Mouse (Mus musculus) intestine, embryonic 15.5 days (tissue): ENCODE data around the gene C130026I21Rik. TPM values are rescaled to one million over a fixed set of nuclear protein-coding genes. Genes with fewer than 3 reads are reported as not detected.
"Not testable (repeated sequence)": the region's sequence is repeated elsewhere in the genome, so short reads cannot be mapped to it uniquely, and the experiment has no call there.

Experiments used
- ATAC-seq: fragments of 200-750 bp; cut with Nextera tagmentation; 2 replicates; pipeline ENCODE4 v1.8.0; 2017; ENCODE audit warnings: moderate TSS enrichment, moderate library complexity
- H3K27ac ChIP-seq: fragments of 300-500 bp; sonication (generic); 2 replicates; pipeline ENCODE4 v1.5.1; 2015; ENCODE audit warnings: mild to moderate bottlenecking, inconsistent platforms
- H3K27me3 ChIP-seq: fragments of 300-500 bp; sonication (generic); replicated peaks from 2 replicates; pipeline ENCODE4 v1.6.1; 2015; ENCODE audit warnings: inconsistent platforms
- H3K36me3 ChIP-seq: fragments of 300-500 bp; sonication (generic); 2 replicates; pipeline ENCODE4 v1.6.1; 2015; ENCODE audit warnings: inconsistent platforms
- H3K4me1 ChIP-seq: fragments of 300-500 bp; sonication (generic); replicated peaks from 2 replicates; pipeline ENCODE4 v1.6.1; 2015; ENCODE audit warnings: inconsistent platforms
- H3K4me2 ChIP-seq: fragments of 300-500 bp; sonication (generic); replicated peaks from 2 replicates; pipeline ENCODE4 v1.6.1; 2015; ENCODE audit warnings: mild to moderate bottlenecking, inconsistent platforms
- H3K4me3 ChIP-seq: fragments of 300-500 bp; sonication (generic); replicated peaks from 2 replicates; pipeline ENCODE4 v1.5.1; 2015; ENCODE audit warnings: inconsistent platforms
- H3K9ac ChIP-seq: fragments of 300-500 bp; sonication (generic); 2 replicates; pipeline ENCODE4 v1.6.1; 2015; ENCODE audit warnings: inconsistent platforms
- H3K9me3 ChIP-seq: fragments of 300-500 bp; sonication (generic); 2 replicates; pipeline ENCODE4 v1.6.1; 2016; ENCODE audit warnings: inconsistent platforms
- WGBS: fragments of 180-500 bp; shearing (Covaris S2); methylation state at CpG from one replicate; pipeline ENCODE4 v1.1.7; 2015; 5-methylcytosine and 5-hydroxymethylcytosine counted together
- polyA plus RNA-seq: library from polyadenylated mRNA; unstranded; fragments of >200 nt; fragmentation: Nextera tagmentation; extraction: Ambion mirVana; gene quantifications from 2 replicates; pipeline ENCODE4 v1.2.1, GENCODE M21; 2015

The C130026I21Rik gene
- polyA plus RNA-seq, 1 experiment from 2014 or later = 0.82 TPM

DNA sequence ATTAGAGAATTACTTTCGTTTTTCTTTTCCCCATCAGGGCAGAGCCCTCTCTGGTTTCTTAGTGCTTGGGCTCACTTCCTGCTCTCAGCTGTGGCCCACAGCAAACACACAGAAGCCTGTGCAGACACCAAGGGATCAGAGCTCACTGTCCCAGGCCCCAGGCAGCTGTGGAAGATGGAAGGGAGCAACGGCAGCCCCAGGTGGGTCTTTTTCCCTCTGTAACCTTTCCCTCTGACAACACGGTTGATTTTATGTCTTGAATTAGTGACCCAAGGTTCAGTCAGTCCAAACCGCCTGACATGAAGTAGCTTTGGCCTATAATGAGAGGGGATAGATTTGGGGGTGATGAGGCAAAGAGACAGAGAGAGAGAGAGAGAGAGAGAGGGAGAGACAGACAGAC lies 70.8 kb downstream of the C130026I21Rik start:
- WGBS = 93% methylated on average over 3 of the region's 4 CpGs
- H3K4me1 ChIP-seq = not testable (repeated sequence)

DNA sequence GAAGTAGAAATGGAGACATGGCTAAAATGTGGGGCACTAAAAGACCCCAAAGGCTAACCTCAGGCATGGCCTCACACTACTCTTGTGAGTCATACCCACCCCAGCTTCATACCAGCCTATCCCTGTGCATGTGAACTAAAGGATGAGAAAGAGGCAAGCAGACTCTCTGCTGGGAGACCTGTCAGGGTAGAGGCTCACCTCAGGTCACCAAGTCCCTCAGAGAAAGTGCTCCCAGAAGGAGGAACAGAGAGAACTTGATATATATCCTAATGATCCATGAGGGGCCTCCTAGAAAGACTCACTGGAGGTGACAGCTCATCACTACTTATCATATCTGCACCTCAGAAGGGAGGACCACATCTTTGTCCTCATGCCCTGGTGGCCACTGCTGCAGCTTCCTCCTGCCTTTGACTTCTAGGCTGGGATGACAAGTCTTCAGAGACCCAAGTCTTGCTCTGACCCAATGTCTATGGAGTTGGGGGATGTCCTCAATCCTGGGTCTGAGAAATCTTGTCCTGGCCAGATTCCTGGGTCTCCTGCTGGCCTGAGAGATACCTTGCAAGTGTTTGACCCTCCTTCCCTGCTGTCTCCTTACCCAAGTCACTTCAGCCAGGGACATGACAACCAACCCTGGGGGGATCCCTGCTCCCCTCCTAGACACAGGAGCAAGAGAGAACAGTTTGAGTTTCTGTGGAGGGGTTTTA lies 71.6 kb downstream of the C130026I21Rik start:
- not testable (repeated sequence) for H3K4me2 ChIP-seq, H3K4me3 ChIP-seq, H3K36me3 ChIP-seq, H3K27ac ChIP-seq, H3K9ac ChIP-seq, H3K9me3 ChIP-seq, ATAC-seq, H3K4me1 ChIP-seq, H3K27me3 ChIP-seq

More for the DNA sequence above, 70.8 kb downstream of the C130026I21Rik start:
- ATAC-seq, H3K9ac ChIP-seq, H3K27me3 ChIP-seq, H3K4me3 ChIP-seq, H3K4me2 ChIP-seq, H3K9me3 ChIP-seq, H3K27ac ChIP-seq, H3K36me3 ChIP-seq: not testable (repeated sequence)

DNA sequence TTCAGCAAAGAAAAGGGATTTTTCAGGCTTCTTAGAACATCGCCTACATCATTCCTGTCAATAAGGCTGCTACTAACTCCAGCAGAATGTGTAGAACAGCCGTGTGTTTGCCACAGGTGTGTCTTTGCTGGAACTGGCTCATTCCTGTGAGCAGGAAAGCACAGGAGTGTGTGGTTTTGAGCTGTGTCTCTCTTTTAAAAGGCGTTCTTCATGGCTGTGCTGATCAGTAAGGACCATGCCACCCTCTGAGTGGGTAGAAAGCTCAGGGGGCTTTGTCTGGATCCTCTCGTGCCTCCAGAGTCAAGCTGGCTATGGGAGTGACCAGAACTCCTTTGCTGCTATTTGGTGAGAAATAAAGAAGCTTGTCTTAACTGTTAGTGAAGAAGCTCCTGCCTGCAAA lies 73.6 kb downstream of the C130026I21Rik start:
- not testable (repeated sequence) for H3K4me3 ChIP-seq, H3K4me1 ChIP-seq, H3K9ac ChIP-seq, ATAC-seq, H3K27ac ChIP-seq, H3K4me2 ChIP-seq, H3K36me3 ChIP-seq, H3K9me3 ChIP-seq, H3K27me3 ChIP-seq
- WGBS = 65% methylated on average over 4 of the region's 4 CpGs

DNA sequence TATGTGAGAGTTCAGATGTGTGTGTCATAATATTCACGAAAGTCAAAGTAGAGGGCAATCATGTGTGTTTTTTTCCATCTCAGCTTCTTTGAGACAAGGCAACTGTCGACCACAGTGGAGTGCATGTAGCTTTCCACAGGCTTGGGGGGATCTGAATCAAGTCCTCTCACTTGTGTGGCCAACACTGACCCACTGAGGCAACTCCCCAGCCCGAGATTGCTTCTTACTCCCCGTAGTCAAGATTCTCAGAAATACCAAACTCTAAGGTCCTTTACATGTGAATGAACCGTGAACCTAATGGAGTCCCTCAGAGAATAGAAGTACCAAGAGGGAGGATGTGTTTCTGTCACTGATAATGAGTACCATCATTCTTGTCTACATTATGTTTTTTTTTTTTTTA lies 76.6 kb downstream of the C130026I21Rik start:
- H3K4me3 ChIP-seq, ATAC-seq, H3K4me2 ChIP-seq, H3K36me3 ChIP-seq, H3K4me1 ChIP-seq, H3K27me3 ChIP-seq, H3K9ac ChIP-seq, H3K27ac ChIP-seq, H3K9me3 ChIP-seq: not testable (repeated sequence)
- 74% methylated on average over 5 of the region's 5 CpGs for WGBS

DNA sequence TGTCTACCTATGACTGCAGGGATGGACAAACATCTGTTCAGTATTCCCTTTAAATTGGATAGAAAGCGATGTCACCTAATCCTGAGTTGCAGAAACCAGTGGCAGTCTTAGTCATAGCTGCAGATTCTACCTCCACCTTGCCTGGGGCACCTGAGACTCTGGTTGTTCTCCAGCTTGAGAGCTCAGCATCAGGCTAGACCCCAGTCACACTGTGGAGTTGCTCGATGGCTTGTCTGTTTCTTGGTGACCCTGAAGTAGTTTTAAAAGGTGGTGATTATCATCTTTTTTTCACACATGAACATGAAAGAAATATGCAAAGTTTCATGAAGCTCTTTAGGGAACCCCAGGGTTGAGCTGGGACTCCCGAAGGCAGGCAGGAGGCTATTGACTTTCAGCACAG lies 88.4 kb downstream of the C130026I21Rik start:
- not testable (repeated sequence) for H3K36me3 ChIP-seq, H3K4me1 ChIP-seq, H3K4me2 ChIP-seq, ATAC-seq, H3K27ac ChIP-seq, H3K27me3 ChIP-seq, H3K4me3 ChIP-seq, H3K9ac ChIP-seq, H3K9me3 ChIP-seq
- 94% methylated on average over 2 of the region's 3 CpGs for WGBS

DNA sequence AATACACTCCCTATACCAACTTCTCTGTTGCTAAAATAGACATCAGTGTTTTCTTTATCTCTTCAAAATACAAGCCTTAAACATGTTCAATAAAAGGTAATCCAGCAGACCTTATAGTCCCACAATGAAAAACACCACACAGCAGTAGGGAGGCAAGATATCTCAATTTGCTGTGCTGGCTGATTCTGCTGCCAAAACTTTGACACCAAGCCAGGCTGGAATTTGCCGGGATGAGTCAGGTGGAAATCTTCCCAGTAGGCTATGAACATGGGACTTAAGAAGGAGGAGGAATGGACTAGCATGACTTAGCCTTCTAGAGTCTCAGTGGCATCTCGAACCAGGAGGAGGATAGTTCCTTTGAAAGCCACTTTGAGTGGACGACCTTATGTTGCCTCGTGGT lies 91.4 kb downstream of the C130026I21Rik start:
- H3K4me3 ChIP-seq, H3K27me3 ChIP-seq, H3K9ac ChIP-seq, ATAC-seq, H3K4me1 ChIP-seq, H3K9me3 ChIP-seq, H3K27ac ChIP-seq, H3K36me3 ChIP-seq, H3K4me2 ChIP-seq: not testable (repeated sequence)
- WGBS = 86% methylated on average over 4 of the region's 4 CpGs

DNA sequence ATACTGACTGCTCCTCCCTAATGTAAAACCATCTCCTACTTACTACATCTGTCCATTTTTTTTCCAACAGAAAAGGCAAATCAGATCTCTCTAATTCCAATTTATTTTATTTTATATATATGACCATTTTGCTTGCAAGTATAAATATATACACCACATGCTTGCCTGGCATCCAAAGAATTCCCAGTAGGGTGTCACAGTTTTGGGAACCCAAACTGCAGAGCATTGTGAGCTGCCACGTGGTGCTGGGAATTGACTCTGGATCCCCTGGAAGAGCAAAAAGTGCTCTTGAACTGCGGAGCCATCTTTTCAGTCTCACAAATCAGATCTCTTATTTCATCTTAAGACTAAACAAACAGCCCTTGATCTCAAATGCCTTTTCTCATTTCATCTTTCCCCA lies 107.5 kb downstream of the C130026I21Rik start:
- 66% methylated on average over 2 of the region's 2 CpGs for WGBS
- not testable (repeated sequence) for H3K4me2 ChIP-seq, H3K9me3 ChIP-seq, H3K9ac ChIP-seq, H3K27ac ChIP-seq, ATAC-seq, H3K4me3 ChIP-seq, H3K4me1 ChIP-seq, H3K27me3 ChIP-seq, H3K36me3 ChIP-seq

DNA sequence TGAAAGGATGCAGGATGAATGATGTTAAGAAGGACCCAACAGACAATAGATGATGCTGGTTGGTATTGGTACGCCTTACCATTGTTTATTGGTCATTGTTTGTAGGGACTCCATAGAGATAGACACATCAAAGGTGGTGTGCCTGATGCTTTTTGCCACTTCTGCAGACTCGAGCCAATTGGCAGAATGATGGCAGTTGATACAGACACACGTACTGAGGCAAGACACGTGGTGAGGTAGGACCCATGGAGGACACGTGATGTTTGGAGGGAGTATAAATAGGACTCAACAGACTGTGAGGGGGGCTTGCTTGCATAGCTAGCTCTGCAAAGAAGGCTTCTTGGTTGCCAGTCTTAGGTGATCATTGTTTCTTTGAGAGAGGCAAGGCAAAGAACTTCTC lies 115.2 kb downstream of the C130026I21Rik start:
- 86% methylated on average over 4 of the region's 5 CpGs for WGBS
- H3K27ac ChIP-seq, ATAC-seq, H3K4me1 ChIP-seq, H3K4me3 ChIP-seq, H3K9ac ChIP-seq, H3K27me3 ChIP-seq, H3K9me3 ChIP-seq, H3K4me2 ChIP-seq, H3K36me3 ChIP-seq: not testable (repeated sequence)

DNA sequence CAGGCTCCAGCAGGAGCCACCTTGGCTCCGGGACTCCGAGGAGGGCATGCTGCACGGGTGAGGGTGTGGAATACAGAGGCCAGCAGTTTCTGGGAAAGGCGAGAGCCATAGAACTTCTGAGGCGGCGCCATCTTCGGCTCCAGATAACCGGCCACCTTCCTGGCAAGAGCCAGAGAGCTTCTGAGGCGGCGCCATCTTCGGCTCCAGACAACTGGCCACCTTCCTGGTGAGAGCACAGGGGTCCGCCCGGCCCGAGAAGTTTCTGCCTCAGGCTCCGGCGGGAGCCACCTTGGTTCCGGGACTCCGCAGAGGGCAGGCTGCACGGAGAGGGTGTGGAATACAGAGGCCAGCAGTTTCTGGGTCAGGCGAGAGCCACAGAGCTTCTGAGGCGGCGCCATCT lies 136.7 kb downstream of the C130026I21Rik start:
- not testable (repeated sequence) for ATAC-seq, H3K9me3 ChIP-seq, H3K4me1 ChIP-seq, H3K27me3 ChIP-seq, H3K4me3 ChIP-seq, H3K27ac ChIP-seq, H3K4me2 ChIP-seq, H3K9ac ChIP-seq, H3K36me3 ChIP-seq
- 85% methylated on average over 22 of the region's 22 CpGs for WGBS

DNA sequence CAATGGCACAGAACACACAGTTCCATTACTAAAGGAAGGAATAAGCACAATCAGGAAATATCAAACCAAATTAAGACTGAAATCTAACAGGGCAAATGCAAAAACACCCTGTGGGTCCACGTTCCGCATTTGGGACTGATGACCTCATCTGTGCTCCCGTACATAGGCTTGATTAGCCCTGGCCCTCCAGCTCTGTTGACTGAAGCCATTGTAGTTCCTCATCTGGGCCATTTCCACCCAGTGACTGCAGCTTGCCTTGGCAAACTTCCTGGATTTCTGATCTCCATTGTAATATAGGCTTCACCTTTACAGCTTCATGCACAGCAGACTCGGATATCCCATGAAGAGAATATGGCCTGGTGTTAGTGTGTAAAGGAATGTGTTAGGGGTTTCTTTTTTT lies 148.5 kb downstream of the C130026I21Rik start:
- not testable (repeated sequence) for H3K4me1 ChIP-seq, H3K27ac ChIP-seq, ATAC-seq, H3K4me2 ChIP-seq, H3K9ac ChIP-seq, H3K36me3 ChIP-seq, H3K4me3 ChIP-seq, H3K27me3 ChIP-seq, H3K9me3 ChIP-seq
- 87% methylated on average over 4 of the region's 4 CpGs for WGBS

DNA sequence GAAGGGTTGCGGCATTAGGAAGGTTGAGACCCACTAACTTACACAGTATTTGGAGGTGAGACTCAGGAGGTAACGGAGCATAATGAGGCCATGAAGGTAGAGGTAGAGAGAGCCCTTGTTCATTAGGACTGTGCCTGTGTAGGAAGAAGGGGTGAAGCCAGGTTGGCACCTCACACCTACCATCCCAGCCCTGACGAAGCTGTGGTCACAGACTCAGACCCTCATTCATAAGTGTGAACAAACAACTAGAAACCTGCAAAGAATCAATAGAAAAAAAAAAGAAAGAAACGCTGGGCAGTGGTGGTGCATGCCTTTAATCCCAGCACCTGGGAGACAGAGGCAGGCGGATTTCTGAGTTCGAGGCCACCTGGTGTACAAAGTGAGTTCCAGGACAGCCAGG lies 152.0 kb downstream of the C130026I21Rik start:
- H3K4me3 ChIP-seq, H3K4me1 ChIP-seq, H3K27ac ChIP-seq, H3K9ac ChIP-seq, H3K4me2 ChIP-seq, H3K36me3 ChIP-seq, ATAC-seq, H3K27me3 ChIP-seq, H3K9me3 ChIP-seq: not testable (repeated sequence)
- WGBS = 78% methylated on average over 6 of the region's 6 CpGs

DNA sequence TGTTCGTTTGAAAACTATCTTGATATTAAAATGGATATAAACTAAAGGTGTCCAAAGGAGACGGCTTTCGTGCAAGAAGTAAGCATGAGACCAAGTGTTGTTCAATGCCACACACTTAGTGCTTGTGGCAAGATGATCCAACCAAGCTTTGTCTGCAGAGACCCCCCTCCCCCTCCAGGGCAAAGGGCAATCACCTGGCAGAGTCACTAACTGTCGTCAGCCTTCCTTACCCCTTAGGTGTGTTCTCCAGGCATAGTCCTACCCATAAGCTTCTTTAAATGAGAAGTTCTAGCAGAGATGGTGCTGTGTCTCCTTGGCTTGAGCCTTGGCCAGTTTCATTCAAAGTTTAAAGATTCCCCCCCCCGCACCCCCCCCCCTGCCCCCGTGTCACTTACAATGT lies 152.8 kb downstream of the C130026I21Rik start:
- not testable (repeated sequence) for H3K27ac ChIP-seq, H3K27me3 ChIP-seq, H3K36me3 ChIP-seq, H3K9me3 ChIP-seq, H3K4me2 ChIP-seq, H3K4me1 ChIP-seq, H3K4me3 ChIP-seq, H3K9ac ChIP-seq, ATAC-seq
- 63% methylated on average over 5 of the region's 6 CpGs for WGBS

DNA sequence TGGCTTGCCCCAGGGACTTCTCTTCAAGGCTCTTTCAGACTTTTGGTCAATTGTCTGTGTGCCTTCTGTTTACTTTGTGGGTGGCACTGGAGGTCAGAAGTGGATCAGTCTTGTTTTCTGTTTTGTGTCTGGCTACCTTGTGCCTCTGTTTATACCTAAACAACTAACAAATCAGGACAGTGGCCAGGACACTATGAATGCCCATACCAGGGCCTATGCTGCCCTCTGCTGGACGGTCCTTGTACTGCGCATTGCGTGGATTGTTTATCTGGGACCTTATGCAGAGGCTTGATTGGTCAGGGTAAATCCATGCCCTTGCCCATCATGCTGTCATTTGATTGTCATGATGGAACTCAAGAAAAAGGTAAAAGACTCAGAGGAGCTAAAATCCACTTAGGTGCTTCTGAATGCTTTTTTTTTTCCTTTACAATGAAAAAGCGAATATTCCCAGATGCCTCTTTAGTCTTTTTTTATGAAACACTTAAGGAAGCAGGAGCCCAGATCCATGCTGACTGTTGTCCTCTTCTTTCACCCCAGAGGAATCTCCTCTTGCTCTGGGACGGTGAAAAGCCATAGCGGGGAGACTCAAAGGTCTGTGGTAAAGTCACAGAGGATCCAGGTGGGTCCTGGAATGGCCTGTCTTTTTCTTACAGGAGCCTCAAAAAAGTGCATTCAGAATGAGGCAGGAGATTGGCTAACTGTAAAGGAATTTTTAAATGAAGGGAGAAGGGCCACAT lies 155.5 kb downstream of the C130026I21Rik start:
- not testable (repeated sequence) for H3K9me3 ChIP-seq, H3K9ac ChIP-seq, ATAC-seq, H3K4me2 ChIP-seq, H3K4me1 ChIP-seq, H3K27ac ChIP-seq, H3K27me3 ChIP-seq, H3K4me3 ChIP-seq, H3K36me3 ChIP-seq
- WGBS = 51% methylated on average over 6 of the region's 6 CpGs
